Mouse (Mus musculus) liver, adult 2 months (tissue): ENCODE data around the gene St6galnac1. TPM values are rescaled to one million over a fixed set of nuclear protein-coding genes. Genes with fewer than 3 reads are reported as not detected.
A peak's percentile ranks its signal among the peaks of the same experiment; 100 is the strongest.

ENCODE experiments used
- DNase-seq: peaks from one replicate; pipeline ENCODE4 v3.0.0-alpha.2; 2011; ENCODE audit warnings: low read depth, low spot score; ENCODE audit errors: extremely low read depth
- H3K27ac ChIP-seq: fragments of 200-500 bp; replicated peaks from 2 replicates; pipeline ENCODE4 v1.5.1; 2012; ENCODE audit warnings: low read depth, mild to moderate bottlenecking, control low read depth, inconsistent platforms, low read length; ENCODE audit not compliant: insufficient read depth
- H3K27me3 ChIP-seq: fragments of 200-500 bp; 2 replicates; pipeline ENCODE4 v1.6.1; 2012; ENCODE audit warnings: mild to moderate bottlenecking, moderate library complexity, low read length, inconsistent platforms; ENCODE audit not compliant: control insufficient read depth, insufficient read depth
- H3K36me3 ChIP-seq: fragments of 200-500 bp; 2 replicates; pipeline ENCODE4 v1.6.1; 2012; ENCODE audit warnings: low read length, inconsistent platforms; ENCODE audit not compliant: control insufficient read depth, insufficient read depth
- H3K4me1 ChIP-seq: fragments of 200-500 bp; 2 replicates; pipeline ENCODE4 v1.6.1; 2011; ENCODE audit warnings: low read length; ENCODE audit not compliant: control insufficient read depth, insufficient read depth
- H3K4me3 ChIP-seq: fragments of 200-500 bp; 2 replicates; pipeline ENCODE4 v1.5.1; 2011; ENCODE audit warnings: low read depth, mild to moderate bottlenecking, control low read depth, low read length, moderate library complexity; ENCODE audit not compliant: insufficient read depth
- H3K79me2 ChIP-seq: fragments of 200-500 bp; 2 replicates; pipeline ENCODE4 v1.6.1; 2012; ENCODE audit warnings: inconsistent platforms, mild to moderate bottlenecking, low read length, moderate library complexity; ENCODE audit not compliant: control insufficient read depth, insufficient read depth
- H3K9ac ChIP-seq: fragments of 200-500 bp; 2 replicates; pipeline ENCODE4 v1.6.1; 2012; ENCODE audit warnings: low read depth, mild to moderate bottlenecking, control low read depth, inconsistent platforms, low read length
- CTCF ChIP-seq: fragments of 200-500 bp; IDR thresholded peaks from 2 replicates; pipeline ENCODE4 v1.5.1; 2011; ENCODE audit warnings: low read depth, low read length, control low read depth
- POLR2A ChIP-seq: fragments of 200-500 bp; IDR thresholded peaks from 2 replicates; pipeline ENCODE4 v1.6.1; 2011; ENCODE audit warnings: low read length, control low read depth; ENCODE audit not compliant: insufficient read depth; ENCODE audit errors: extremely low read depth
- WGBS: fragments of 180-500 bp; shearing (Covaris S2); methylation state at CpG from one replicate; pipeline ENCODE4 v1.1.7; 2018; 5-methylcytosine and 5-hydroxymethylcytosine counted together
- polyA plus RNA-seq: library from polyadenylated mRNA; depleted of rRNA; stranded (reverse); fragments of >200 nt; gene quantifications from 2 replicates; pipeline ENCODE4 v1.2.3, GENCODE M21; 2012
- total RNA-seq: library from RNA; depleted of rRNA; stranded (reverse); fragments of >200 nt; gene quantifications from 2 replicates; pipeline ENCODE4 v1.2.3, GENCODE M21; 2014

St6galnac1 gene
- total and polyA plus RNA-seq, 2 experiments = not detected

DNA sequence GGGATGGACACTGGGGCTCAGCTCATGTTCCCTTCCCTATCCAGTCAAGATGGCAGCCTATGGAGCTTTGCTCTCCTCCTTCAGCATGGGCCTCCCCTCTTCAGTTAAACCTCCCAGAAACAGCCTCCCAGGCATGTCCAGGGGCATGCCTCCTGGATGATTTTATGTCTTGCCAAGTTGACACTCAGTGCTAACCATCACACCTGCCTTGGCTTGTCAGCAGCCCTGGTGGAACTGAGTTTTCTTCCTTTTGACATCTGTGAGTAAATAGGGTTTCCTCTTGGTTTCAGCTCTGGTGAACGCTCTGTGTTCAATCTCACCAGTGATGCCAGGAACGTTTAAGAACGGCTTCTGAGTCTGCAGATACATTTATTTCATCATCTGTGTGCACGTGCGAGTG is 27.4 kb upstream of the St6galnac1 start:
- no peak overlapping the region for H3K27ac ChIP-seq
- no peaks in the 10 kb centered on the region for H3K36me3 ChIP-seq
- no peaks in the 10 kb centered on the region for H3K79me2 ChIP-seq
- DNase-seq = no peak
- TF ChIP-seq POLR2A (no peak), CTCF (no peak)
- no peaks in the 10 kb centered on the region for H3K4me1 ChIP-seq
- 74% methylated on average over 5 of the region's 5 CpGs for WGBS
- H3K4me3 ChIP-seq = no peak overlapping the region
- H3K27me3 ChIP-seq = no peaks in the 10 kb centered on the region
- H3K9ac ChIP-seq = no peak overlapping the region

GRCm38 (mm10) chr11:116801106-116801505 is 25.8 kb upstream of the St6galnac1 start:
- H3K36me3 ChIP-seq = no peaks in the 10 kb centered on the region
- no peak overlapping the region for H3K9ac ChIP-seq
- H3K4me1 ChIP-seq = no peaks in the 10 kb centered on the region
- H3K27ac ChIP-seq = no peak overlapping the region
- TF ChIP-seq CTCF (no peak), POLR2A (no peak)
- WGBS = 74% methylated on average over 5 of the region's 5 CpGs
- no peak overlapping the region for H3K4me3 ChIP-seq
- H3K79me2 ChIP-seq = no peaks in the 10 kb centered on the region
- no peaks in the 10 kb centered on the region for H3K27me3 ChIP-seq
- no peak for DNase-seq

- Histone ChIP-seq H3K4me3 (no peak overlapping the region), H3K27ac (no peak overlapping the region), H3K4me1 (no peaks in the 10 kb centered on the region), H3K79me2 (no peaks in the 10 kb centered on the region), H3K27me3 (no peaks in the 10 kb centered on the region), H3K9ac (no peak overlapping the region), H3K36me3 (no peaks in the 10 kb centered on the region)
- DNase-seq = no peak
- 95% methylated on average over 5 of the region's 5 CpGs for WGBS
- no peak for TF ChIP-seq CTCF
- no peak for TF ChIP-seq POLR2A
These were observed 24.1 kb upstream of the St6galnac1 start for GRCm38 (mm10) chr11:116799364-116799763.

DNA sequence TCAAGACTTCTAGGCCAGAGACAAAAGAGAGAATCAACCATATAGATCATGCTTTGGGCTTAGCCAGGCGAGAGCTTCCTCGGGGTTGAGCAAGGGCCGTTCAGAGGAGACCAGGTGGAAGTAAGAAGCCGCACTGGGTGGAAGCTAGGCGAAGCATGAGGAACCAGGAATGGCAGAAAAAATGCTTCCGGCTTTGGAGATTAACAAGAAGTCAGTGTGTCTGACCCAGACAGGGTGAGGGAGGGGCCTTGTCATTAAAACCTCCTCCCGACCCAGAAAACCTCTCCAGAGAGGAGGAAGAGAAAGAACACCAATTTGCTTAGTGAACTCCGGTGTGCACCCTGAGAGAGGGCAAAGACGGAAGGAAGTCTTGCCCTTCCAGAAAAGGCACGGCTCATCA is 8.9 kb upstream of the St6galnac1 start:
- H3K27ac ChIP-seq = no peak overlapping the region
- no peaks in the 10 kb centered on the region for H3K27me3 ChIP-seq
- no peak overlapping the region for H3K9ac ChIP-seq
- no peaks in the 10 kb centered on the region for H3K36me3 ChIP-seq
- TF ChIP-seq POLR2A (no peak), CTCF (no peak)
- no peak overlapping the region for H3K4me3 ChIP-seq
- DNase-seq = no peak
- H3K79me2 ChIP-seq = no peaks in the 10 kb centered on the region
- H3K4me1 ChIP-seq = no peaks in the 10 kb centered on the region
- 92% methylated on average over 10 of the region's 10 CpGs for WGBS

GRCm38 (mm10) chr11:116782737-116783145 is 7.4 kb upstream of the St6galnac1 start:
- 0 out of 2 replicates have a peak, but pooled peaks have one; percentile 9 for TF ChIP-seq CTCF
- no peak for TF ChIP-seq POLR2A
- no peak overlapping the region for H3K9ac ChIP-seq
- no peak overlapping the region for H3K27ac ChIP-seq
- 35% methylated on average over 9 of the region's 9 CpGs for WGBS
- no peaks in the 10 kb centered on the region for H3K79me2 ChIP-seq
- no peaks in the 10 kb centered on the region for H3K36me3 ChIP-seq
- H3K27me3 ChIP-seq = no peaks in the 10 kb centered on the region
- no peaks in the 10 kb centered on the region for H3K4me1 ChIP-seq
- DNase-seq = no peak
- H3K4me3 ChIP-seq = no peak overlapping the region

DNA sequence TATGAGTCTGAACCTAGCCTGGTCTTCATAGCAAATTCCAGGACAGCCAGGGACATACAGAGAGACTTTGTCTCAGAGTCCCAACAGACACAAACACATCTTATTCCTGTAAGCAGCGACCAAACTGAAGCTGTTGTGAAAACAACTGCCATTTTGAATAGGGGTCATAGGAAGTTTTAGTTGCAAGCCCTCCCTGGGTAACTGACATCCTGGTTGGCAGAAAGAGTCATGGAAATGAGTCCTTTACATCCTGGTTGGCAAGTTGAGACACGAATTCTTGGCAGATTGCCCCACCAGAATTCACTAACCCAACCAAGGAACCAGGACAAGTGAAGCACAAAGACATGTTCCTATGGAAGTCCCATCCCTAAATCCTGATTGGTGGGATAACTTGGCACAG is 2.1 kb downstream of the St6galnac1 start:
- no peak overlapping the region for H3K9ac ChIP-seq
- no peaks in the 10 kb centered on the region for H3K79me2 ChIP-seq
- no peak for DNase-seq
- H3K4me1 ChIP-seq = no peaks in the 10 kb centered on the region
- no peaks in the 10 kb centered on the region for H3K27me3 ChIP-seq
- no peak for TF ChIP-seq POLR2A
- no peak for TF ChIP-seq CTCF
- H3K36me3 ChIP-seq = no peaks in the 10 kb centered on the region
- H3K4me3 ChIP-seq = no peak overlapping the region
- H3K27ac ChIP-seq = no peak overlapping the region
- 46% methylated on average over 2 of the region's 2 CpGs for WGBS
